Mouse (Mus musculus): Measurements from ENCODE around the gene Cgref1.

Cgref1 gene

GRCm38 (mm10) chr5:30944956-30945781, at the start of gene Cgref1:
TSS of gene Cgref1 (minus strand) at chr5:30945591.
- peak; percentile 77 for DNase-seq

- DNase-seq, result no peak
Observed at GRCm38 (mm10) chr5:30994074-30994473, 48.7 kb upstream of the Cgref1 start.

- DNase-seq, result no peak
Observed at GRCm38 (mm10) chr5:30992980-30993676, 47.7 kb upstream of the Cgref1 start.

- DNase-seq, result peak; percentile 18
Observed at GRCm38 (mm10) chr5:30982357-30982756, 37.0 kb upstream of the Cgref1 start.

- DNase-seq, result peak; percentile 32
Observed at GRCm38 (mm10) chr5:30974870-30975656, 29.7 kb upstream of the Cgref1 start.

- no peak for DNase-seq
Observed at GRCm38 (mm10) chr5:30969440-30969839, 24.0 kb upstream of the Cgref1 start.

GRCm38 (mm10) chr5:30968416-30968815, 23.0 kb upstream of the Cgref1 start, which contains the start of gene Tcf23:
TSS of gene Tcf23 (plus strand) at chr5:30968662.
- DNase-seq, result no peak

GRCm38 (mm10) chr5:30966189-30966588, 20.8 kb upstream of the Cgref1 start:
- DNase-seq, result no peak

GRCm38 (mm10) chr5:30963916-30964315, 18.5 kb upstream of the Cgref1 start:
- no peak for DNase-seq

- DNase-seq, result no peak
Observed at GRCm38 (mm10) chr5:30961545-30962505, 16.4 kb upstream of the Cgref1 start.

GRCm38 (mm10) chr5:30960814-30961213, 15.4 kb upstream of the Cgref1 start:
- no peak for DNase-seq

GRCm38 (mm10) chr5:30959966-30960501, 14.6 kb upstream of the Cgref1 start, which contains the start of gene Preb:
TSS of gene Preb (minus strand) at chr5:30960361.
- peak; percentile 98 for DNase-seq

- DNase-seq, result peak; percentile 66
Observed at GRCm38 (mm10) chr5:30959198-30959854, 13.9 kb upstream of the Cgref1 start.

GRCm38 (mm10) chr5:30957891-30958290, 12.5 kb upstream of the Cgref1 start:
- no peak for DNase-seq

GRCm38 (mm10) chr5:30955751-30956150, 10.4 kb upstream of the Cgref1 start:
- no peak for DNase-seq

GRCm38 (mm10) chr5:30954556-30954955, 9.2 kb upstream of the Cgref1 start:
- no peak for DNase-seq

- DNase-seq, result no peak
Observed at GRCm38 (mm10) chr5:30954065-30954464, 8.7 kb upstream of the Cgref1 start.

- no peak for DNase-seq
Observed at GRCm38 (mm10) chr5:30952551-30952950, 7.2 kb upstream of the Cgref1 start.

- DNase-seq, result no peak
Observed at GRCm38 (mm10) chr5:30951706-30952105, 6.3 kb upstream of the Cgref1 start.

GRCm38 (mm10) chr5:30950922-30951321, 5.5 kb upstream of the Cgref1 start:
- DNase-seq, result no peak

GRCm38 (mm10) chr5:30950451-30950850, 5.1 kb upstream of the Cgref1 start:
- DNase-seq, result no peak
